ENCODE assay signal across 17 mouse cellular contexts in the genomic region with DNA sequence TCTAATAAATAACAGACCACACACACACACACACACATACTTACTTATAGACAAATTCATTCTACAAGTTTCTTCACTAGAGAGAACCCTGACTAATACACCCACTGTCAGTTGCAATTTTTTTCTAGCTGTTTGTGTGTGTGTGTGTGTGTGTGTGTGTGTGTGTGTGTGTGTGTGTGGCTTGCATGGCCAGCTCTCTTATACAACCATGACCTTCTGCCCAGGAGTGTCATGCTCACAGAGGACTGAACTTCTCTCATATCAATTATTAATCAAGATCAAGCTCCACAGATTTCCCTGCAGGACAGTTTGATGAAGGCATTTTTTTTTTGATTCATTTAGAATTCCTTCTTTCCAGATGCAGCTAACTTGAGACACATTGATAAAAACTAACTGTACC.
"Had no signal": no experiment of that assay in that cellular context is flagged by ENCODE, and none has a peak within 500 bp of the region (broad histone marks: within the 10 kb centered on the region; RNA-seq: fewer than 3 reads in every experiment).

No protein-coding gene starts in this region.

- H3K27ac ChIP-seq: left cerebral cortex, adult 2 months; liver, embryonic 12.5 days; liver, embryonic 15.5 days; lung, embryonic 15.5 days; midbrain, embryonic 10.5 days; midbrain, embryonic 13.5 days; stomach, postnatal 0 days had no signal

- H3K4me1 ChIP-seq: liver, embryonic 12.5 days; liver, embryonic 15.5 days; lung, embryonic 15.5 days; megakaryocyte, embryonic 14.5 days; midbrain, embryonic 10.5 days; midbrain, embryonic 13.5 days had no signal

- H3K4me2 ChIP-seq: liver, embryonic 12.5 days; liver, embryonic 15.5 days; lung, embryonic 15.5 days; midbrain, embryonic 13.5 days had no signal

- H3K4me3 ChIP-seq: left cerebral cortex, adult 2 months; liver, embryonic 12.5 days; liver, embryonic 15.5 days; lung, embryonic 15.5 days; megakaryocyte, embryonic 14.5 days; midbrain, embryonic 10.5 days; midbrain, embryonic 13.5 days had no signal

- H3K9ac ChIP-seq: liver, embryonic 12.5 days; liver, embryonic 15.5 days; lung, embryonic 15.5 days; midbrain, embryonic 13.5 days had no signal

- H3K9me3 ChIP-seq: liver, embryonic 12.5 days; liver, embryonic 15.5 days; lung, embryonic 15.5 days; megakaryocyte, embryonic 14.5 days; midbrain, embryonic 10.5 days; midbrain, embryonic 13.5 days had no signal

- ATAC-seq: intestine, postnatal 0 days; liver, embryonic 12.5 days; midbrain, embryonic 13.5 days; midbrain, embryonic 16.5 days had no signal

- H3K36me3 ChIP-seq: liver, embryonic 12.5 days; liver, embryonic 15.5 days had no signal

- H3K27me3 ChIP-seq: liver, embryonic 12.5 days; liver, embryonic 15.5 days; lung, embryonic 15.5 days; megakaryocyte, embryonic 14.5 days; midbrain, embryonic 13.5 days had no signal

- DNase-seq: layer of hippocampus, postnatal 36 days; lung, adult 18-20 months; lung, postnatal 10 days; lung, postnatal 36 days; thymus, adult 2 months; thymus, postnatal 14 days; thymus, postnatal 4 days had no signal
